Mouse (Mus musculus) spleen, adult 2 months (tissue): ENCODE measurements at regions not wholly inside any gene's neighbourhood (a gene's known extent, or its start where the extent isn't known, plus 50 kb on each side); places are given as distances from the start of the nearest gene placed in this dataset.

Experiments used
- CTCF ChIP-seq: fragments of 200-500 bp; IDR thresholded peaks from 2 replicates; pipeline ENCODE4 v1.5.1; 2011; ENCODE audit warnings: mild to moderate bottlenecking, inconsistent platforms; ENCODE audit not compliant: insufficient read depth, insufficient read length, insufficient replicate concordance; ENCODE audit errors: extremely low read depth
- POLR2A ChIP-seq: fragments of 200-500 bp; IDR thresholded peaks from 2 replicates; pipeline ENCODE4 v1.6.1; 2011; ENCODE audit warnings: low read depth, low read length, inconsistent platforms

DNA sequence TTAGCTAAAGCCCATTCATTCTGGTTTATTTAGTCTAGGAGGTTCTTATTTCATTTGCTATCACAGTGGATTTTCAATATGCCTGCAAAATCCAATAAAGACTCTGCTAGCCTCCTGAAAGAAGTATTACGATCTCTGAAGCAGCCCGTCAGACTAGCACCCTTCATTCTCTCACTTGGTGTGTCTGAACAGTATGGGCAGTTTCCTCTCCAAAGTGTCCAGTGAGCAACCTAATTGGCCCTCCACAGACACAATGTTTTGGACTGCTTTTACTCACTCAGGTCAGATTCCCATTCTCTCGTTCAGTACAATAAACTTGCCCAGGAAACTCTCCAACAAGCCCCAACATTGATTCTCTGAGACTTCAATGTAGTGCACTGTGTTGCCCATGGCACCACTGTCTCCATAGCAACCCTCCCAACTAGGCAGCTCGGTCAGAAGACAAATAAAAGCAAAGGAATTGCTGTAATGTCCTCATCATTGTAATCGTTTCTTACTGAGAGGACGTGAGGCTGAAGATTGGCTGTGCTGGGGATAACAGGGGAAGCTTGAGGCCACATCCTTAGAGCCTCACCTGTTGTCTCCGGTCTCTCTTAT lies 91.2 kb downstream of the Fam76b start:
- no peak for TF ChIP-seq CTCF
- no peak for TF ChIP-seq POLR2A
